Mouse (Mus musculus): ENCODE results near the gene Gm9857. TPM values are rescaled to one million over a fixed set of nuclear protein-coding genes. Genes with fewer than 3 reads are reported as not detected.

Gene Gm9857
- total and polyA plus RNA-seq, 3 experiments = not detected

DNA sequence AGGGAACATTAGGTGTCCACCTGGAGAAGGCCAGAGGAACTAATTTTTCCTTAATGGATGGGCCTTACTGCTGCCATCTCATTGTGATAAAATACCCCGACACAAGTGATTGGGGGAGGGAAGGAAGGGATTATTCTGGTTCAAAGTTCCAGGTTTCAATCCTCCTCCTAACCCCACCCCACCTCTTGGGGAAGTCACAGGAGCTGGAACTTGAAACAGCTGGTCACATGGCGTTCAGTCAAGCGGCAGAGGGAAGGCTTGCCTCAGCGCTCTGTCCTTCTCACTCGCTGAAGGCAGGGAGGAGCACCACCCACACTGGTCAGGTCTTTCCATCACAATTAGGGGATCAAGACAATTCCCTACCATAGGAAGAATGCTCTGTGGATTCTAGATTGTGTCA, 1.6 kb downstream of the Gm9857 start:
- Histone ChIP-seq H3K4me1 (ENCODE audit: control insufficient read depth in 1 of 2, insufficient read depth in 2 of 2, low read length in 2 of 2) (no peaks in the 10 kb centered on the region), H3K9me3 (replicated peaks; ENCODE audit: insufficient read depth, low read length) (no peaks in the 10 kb centered on the region), H3K4me3 (ENCODE audit: control insufficient read depth in 1 of 2, insufficient read depth in 1 of 2, low read depth in 2 of 2, low read length in 2 of 2) (no peak overlapping the region), H3K27ac (ENCODE audit: control insufficient read depth, low read depth, low read length) (no peak overlapping the region), H3K27me3 (ENCODE audit: control insufficient read depth in 1 of 2, insufficient read depth in 2 of 2, low read length in 2 of 2) (peaks cover 0 to 1% of the 10 kb centered on the region in 2 experiments; a peak in 1 of 4 replicates), H3K36me3 (ENCODE audit: control insufficient read depth in 1 of 2, insufficient read depth in 2 of 2, low read length in 2 of 2) (no peaks in the 10 kb centered on the region), H3K9ac (ENCODE audit: control insufficient read depth, low read depth, low read length, poor library complexity, severe bottlenecking) (no peak overlapping the region), H3K79me2 (ENCODE audit: control insufficient read depth, insufficient read depth, low read length, poor library complexity) (no peaks in the 10 kb centered on the region)
- TF ChIP-seq USF1 (IDR thresholded peaks at IDR 0.05; ENCODE audit: low read depth, low read length) (no peak), CTCF (IDR thresholded peaks at IDR 0.05 in 2 of 3, conservative IDR thresholded peaks at IDR 0.05 in 1 of 3; ENCODE audit: control insufficient read depth in 1 of 3, insufficient read depth in 1 of 3, low read depth in 2 of 3, low read length in 3 of 3, poor library complexity in 1 of 3, severe bottlenecking in 1 of 3) (no peak), POLR2AphosphoS2 (IDR thresholded peaks at IDR 0.05; ENCODE audit: low read length) (no peak), NRF1 (IDR thresholded peaks at IDR 0.05; ENCODE audit: insufficient read depth, low read depth, low read length, poor library complexity, severe bottlenecking) (no peak), NELFE (IDR thresholded peaks at IDR 0.05; ENCODE audit: low read depth, low read length) (no peak), TCF12 (IDR thresholded peaks at IDR 0.05; ENCODE audit: low read depth, low read length) (no peak), E2F4 (IDR thresholded peaks at IDR 0.05; ENCODE audit: borderline replicate concordance, low read depth, low read length) (no peak), SIN3A (IDR thresholded peaks at IDR 0.05; ENCODE audit: low read length) (no peak), KAT2A (conservative IDR thresholded peaks at IDR 0.05; ENCODE audit: low read depth, low read length) (no peak), RAD21 (IDR thresholded peaks at IDR 0.05; ENCODE audit: low read depth, low read length) (no peak), TBP (IDR thresholded peaks at IDR 0.05; ENCODE audit: low read depth, low read length) (no peak), MEF2A (IDR thresholded peaks at IDR 0.05; ENCODE audit: extremely low read depth, insufficient replicate concordance, low read depth, low read length, poor library complexity, severe bottlenecking) (no peak), ZNF384 (IDR thresholded peaks at IDR 0.05; ENCODE audit: low read depth, low read length) (no peak), CHD2 (IDR thresholded peaks at IDR 0.05; ENCODE audit: low read length) (no peak), CHD1 (IDR thresholded peaks at IDR 0.05; ENCODE audit: low read depth, low read length) (no peak), GABPA (IDR thresholded peaks at IDR 0.05; ENCODE audit: low read depth, low read length) (no peak)
- no peak for DNase-seq (ENCODE audit: low read depth, low spot score)

DNA sequence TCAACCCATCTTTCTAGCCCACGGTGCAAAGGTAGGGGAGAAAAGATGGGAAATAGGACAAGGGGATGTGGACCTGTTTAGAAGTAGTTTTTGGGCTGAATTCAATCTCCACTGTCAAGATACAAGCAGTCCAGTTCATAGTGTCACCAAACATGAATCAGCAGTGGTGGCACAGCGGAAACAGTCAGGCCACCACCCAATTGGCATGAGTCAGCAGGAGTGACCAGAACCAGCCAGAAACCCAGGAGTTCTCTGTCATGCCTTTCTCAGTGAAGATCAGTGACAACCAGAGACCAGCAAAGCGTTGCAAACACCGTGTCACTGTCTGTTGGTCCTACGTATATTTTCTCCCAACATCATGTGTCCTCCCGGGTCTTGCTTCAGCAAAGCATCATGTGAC, 6.7 kb downstream of the Gm9857 start:
- no peak for DNase-seq (ENCODE audit: low read depth, low spot score)
- TF ChIP-seq CHD2 (IDR thresholded peaks at IDR 0.05; ENCODE audit: low read length) (no peak), POLR2AphosphoS2 (IDR thresholded peaks at IDR 0.05; ENCODE audit: low read length) (no peak), E2F4 (IDR thresholded peaks at IDR 0.05; ENCODE audit: borderline replicate concordance, low read depth, low read length) (no peak), MEF2A (IDR thresholded peaks at IDR 0.05; ENCODE audit: extremely low read depth, insufficient replicate concordance, low read depth, low read length, poor library complexity, severe bottlenecking) (no peak), RCOR1 (IDR thresholded peaks at IDR 0.05; ENCODE audit: low read depth, low read length) (no peak), NELFE (IDR thresholded peaks at IDR 0.05; ENCODE audit: low read depth, low read length) (no peak), ZNF384 (IDR thresholded peaks at IDR 0.05; ENCODE audit: low read depth, low read length) (no peak), POLR2AphosphoS5 (IDR thresholded peaks at IDR 0.05; ENCODE audit: borderline replicate concordance, low read depth, low read length) (no peak), USF1 (IDR thresholded peaks at IDR 0.05; ENCODE audit: low read depth, low read length) (no peak)

More for the DNA sequence above, 6.7 kb downstream of the Gm9857 start:
- Histone ChIP-seq H3K4me3 (ENCODE audit: control insufficient read depth in 1 of 2, insufficient read depth in 1 of 2, low read depth in 2 of 2, low read length in 2 of 2) (no peak overlapping the region), H3K36me3 (ENCODE audit: control insufficient read depth in 1 of 2, insufficient read depth in 2 of 2, low read length in 2 of 2) (no peaks in the 10 kb centered on the region), H3K4me1 (ENCODE audit: control insufficient read depth in 1 of 2, insufficient read depth in 2 of 2, low read length in 2 of 2) (no peaks in the 10 kb centered on the region), H3K27me3 (ENCODE audit: control insufficient read depth in 1 of 2, insufficient read depth in 2 of 2, low read length in 2 of 2) (peaks cover 0 to 1% of the 10 kb centered on the region in 2 experiments; a peak in 1 of 4 replicates), H3K27ac (ENCODE audit: control insufficient read depth, low read depth, low read length) (no peak overlapping the region), H3K79me2 (ENCODE audit: control insufficient read depth, insufficient read depth, low read length, poor library complexity) (no peaks in the 10 kb centered on the region), H3K9ac (ENCODE audit: control insufficient read depth, low read depth, low read length, poor library complexity, severe bottlenecking) (no peak overlapping the region), H3K9me3 (replicated peaks; ENCODE audit: insufficient read depth, low read length) (no peaks in the 10 kb centered on the region)

Measured in MEL (cell line).